In the genomic region with DNA sequence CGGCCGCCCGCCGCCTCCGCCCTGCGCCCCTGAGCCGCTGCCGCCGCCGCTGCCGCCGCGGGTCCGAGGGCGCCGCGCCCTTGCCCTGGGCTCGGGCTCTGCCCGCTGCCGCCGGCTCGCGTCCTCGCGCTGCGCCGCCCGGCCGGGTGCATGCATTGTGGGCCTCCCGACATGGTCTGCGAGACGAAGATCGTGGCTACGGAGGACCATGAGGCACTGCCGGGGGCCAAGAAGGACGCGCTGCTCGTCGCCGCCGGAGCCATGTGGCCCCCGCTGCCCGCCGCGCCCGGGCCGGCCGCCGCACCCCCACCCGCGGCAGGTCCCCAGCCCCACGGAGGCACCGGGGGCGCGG, we compare ENCODE assay signal across 9 mouse cellular contexts. TPM values are rescaled to one million over a fixed set of nuclear protein-coding genes. Genes with fewer than 3 reads are reported as not detected.
A peak's percentile ranks its signal among the peaks of the same experiment; 100 is the strongest.
DNase-seq lines count a peak whose midpoint lies in the region; ATAC-seq and TF ChIP-seq lines count a peak whose summit lies in the region.
"Had no signal": no experiment of that assay in that cellular context is flagged by ENCODE, and none has a peak within 500 bp of the region (broad histone marks: within the 10 kb centered on the region; RNA-seq: fewer than 3 reads in every experiment).

No protein-coding gene starts in this region.

- no peak overlapping the region for H3K27ac ChIP-seq in heart, embryonic 12.5 days (ENCODE audit: poor library complexity, severe bottlenecking)
- no peak overlapping the region for H3K27ac ChIP-seq in ES-E14 (ENCODE audit: insufficient read depth, low read depth, low read length, poor library complexity, severe bottlenecking)
- H3K27ac ChIP-seq in forebrain, embryonic 16.5 days (ENCODE audit: low read length): peak overlapping the region; percentile 98
- no peak overlapping the region for H3K27ac ChIP-seq in liver, embryonic 15.5 days (replicated peaks)

- peak overlapping the region; percentile 96 for H3K4me2 ChIP-seq in heart, embryonic 12.5 days
- H3K4me2 ChIP-seq in forebrain, embryonic 16.5 days (ENCODE audit: low read length): peak overlapping the region; percentile 65
- peak overlapping the region; percentile 66 for H3K4me2 ChIP-seq in liver, embryonic 15.5 days

- peaks cover 5% of the 10 kb centered on the region; the same call in 1 of the 2 replicates for H3K4me1 ChIP-seq in heart, embryonic 12.5 days (replicated peaks)
- peaks cover 0 to 2% of the 10 kb centered on the region in 2 experiments; a peak in 1 of 4 replicates for H3K4me1 ChIP-seq in ES-E14 (ENCODE audit: control insufficient read depth in 2 of 2, insufficient read depth in 2 of 2, low read length in 2 of 2, poor library complexity in 1 of 2)
- H3K4me1 ChIP-seq in forebrain, embryonic 16.5 days (replicated peaks; ENCODE audit: control insufficient read depth, insufficient read depth, low read length): peaks cover 34% of the 10 kb centered on the region
- peaks cover 16% of the 10 kb centered on the region for H3K4me1 ChIP-seq in liver, embryonic 15.5 days (replicated peaks)

- WGBS in heart, embryonic 12.5 days: 2% methylated on average over 55 of the region's 55 CpGs
- WGBS in forebrain, embryonic 16.5 days: 0% methylated on average over 49 of the region's 55 CpGs
- under 1% methylated on average over 55 of the region's 55 CpGs for WGBS in liver, embryonic 15.5 days (ENCODE audit: insufficient replicate concordance)

- DNase-seq in heart, adult 18-20 months: no peak
- no peak for DNase-seq in ES-E14 (ENCODE audit: low read depth, low spot score)
- DNase-seq in gastrocnemius, adult 18-20 months (ENCODE audit: low spot score): no peak
- no peak for DNase-seq in urinary bladder, postnatal 10 days (ENCODE audit: low spot score)
- DNase-seq in left cerebral cortex, adult 18-20 months (ENCODE audit: low spot score in 2 of 2): no peak

- H3K9me3 ChIP-seq in heart, embryonic 12.5 days (replicated peaks): no peaks in the 10 kb centered on the region
- H3K9me3 ChIP-seq in ES-E14 (ENCODE audit: control insufficient read depth, insufficient read depth, low read depth, low read length): no peaks in the 10 kb centered on the region
- no peaks in the 10 kb centered on the region for H3K9me3 ChIP-seq in forebrain, embryonic 16.5 days (ENCODE audit: control insufficient read depth, low read length)
- no peaks in the 10 kb centered on the region for H3K9me3 ChIP-seq in liver, embryonic 15.5 days (replicated peaks)

- H3K4me3 ChIP-seq in heart, embryonic 12.5 days: peak overlapping the region; percentile 68
- peak overlapping the region; percentile 70 to 79; a peak in 3 of 4 replicates for H3K4me3 ChIP-seq in ES-E14 (ENCODE audit: insufficient read depth in 1 of 2, low read depth in 1 of 2, low read length in 2 of 2, poor library complexity in 1 of 2, severe bottlenecking in 1 of 2)
- H3K4me3 ChIP-seq in forebrain, embryonic 16.5 days (replicated peaks; ENCODE audit: low read length): peak overlapping the region; percentile 91
- H3K4me3 ChIP-seq in liver, embryonic 15.5 days (replicated peaks): peak overlapping the region; percentile 53

- in situ Hi-C loops in ES-E14 (cut with MboI; ENCODE audit: low sequenced_read_pairs in 2 of 2, unreplicated experiment in 2 of 2): no loop called here

- peaks cover 75% of the 10 kb centered on the region for H3K27me3 ChIP-seq in heart, embryonic 12.5 days (replicated peaks)
- no peaks in the 10 kb centered on the region for H3K27me3 ChIP-seq in forebrain, embryonic 16.5 days (replicated peaks; ENCODE audit: control insufficient read depth, insufficient read depth, low read length)
- peaks cover 66% of the 10 kb centered on the region for H3K27me3 ChIP-seq in liver, embryonic 15.5 days
- H3K27me3 ChIP-seq: CH12.LX had no signal

- ATAC-seq in heart, embryonic 12.5 days (ENCODE audit: insufficient number of reproducible peaks, low FRiP score): peak; percentile 17; the same call in 1 of the 2 replicates
- ATAC-seq in forebrain, embryonic 16.5 days: no peak
- ATAC-seq in liver, embryonic 15.5 days (ENCODE audit: insufficient read depth): no peak

- H3K9ac ChIP-seq in heart, embryonic 12.5 days: peak overlapping the region; percentile 67
- H3K9ac ChIP-seq in ES-E14 (ENCODE audit: insufficient read depth, low read depth, low read length, poor library complexity, severe bottlenecking): peak overlapping the region; percentile 77
- peak overlapping the region; percentile 94 for H3K9ac ChIP-seq in forebrain, embryonic 16.5 days (replicated peaks; ENCODE audit: low read depth, low read length)
- H3K9ac ChIP-seq in liver, embryonic 15.5 days: no peak overlapping the region

- peaks cover 6% of the 10 kb centered on the region; the same call in 1 of the 2 replicates for H3K36me3 ChIP-seq in heart, embryonic 12.5 days
- no peaks in the 10 kb centered on the region; the same call in 1 of the 2 replicates for H3K36me3 ChIP-seq in ES-E14 (ENCODE audit: control insufficient read depth, insufficient read depth, low read length, poor library complexity, severe bottlenecking)
- no peaks in the 10 kb centered on the region for H3K36me3 ChIP-seq in forebrain, embryonic 16.5 days (ENCODE audit: control insufficient read depth, insufficient read depth)
- no peaks in the 10 kb centered on the region for H3K36me3 ChIP-seq in liver, embryonic 15.5 days (replicated peaks)

TF ChIP-seq in ES-E14, 5 proteins besides CTCF, POLR2A, EP300 and RAD21:
- TF ChIP-seq MAFK (IDR thresholded peaks at IDR 0.05; ENCODE audit: insufficient read depth, low read depth, low read length) (no peak), CHD2 (IDR thresholded peaks at IDR 0.05; ENCODE audit: low read depth, low read length) (no peak), HCFC1 (IDR thresholded peaks at IDR 0.05; ENCODE audit: borderline replicate concordance, insufficient read depth, low read length) (no peak), ZC3H11A (IDR thresholded peaks at IDR 0.05; ENCODE audit: borderline replicate concordance, low read depth, low read length) (no peak), ZNF384 (IDR thresholded peaks at IDR 0.05; ENCODE audit: low read depth, low read length) (no peak)

RNA-seq across cellular contexts. Expression of gene Nat8l, which starts 0.9 kb away (rescaled TPM):
- 0.64 and 0.73 TPM in 2 replicates for polyA plus RNA-seq in heart, embryonic 12.5 days (2016; fragmentation: Nextera tagmentation; extraction: Ambion mirVana)
- 1 to 10 TPM; 1.5 to 3.7 TPM for total RNA-seq in heart, adult 18-20 months (2021)
- 3.3 and 6.1 TPM in 2 replicates for total RNA-seq in ES-E14 (2012; rRNA removed)
- polyA plus RNA-seq in forebrain, embryonic 16.5 days (2015; fragmentation: Nextera tagmentation; extraction: Ambion mirVana): 3.8 and 4.7 TPM in 2 replicates
- polyA plus RNA-seq in liver, embryonic 15.5 days (2015; fragmentation: Nextera tagmentation; extraction: Ambion mirVana): 0.09 and 0.20 TPM in 2 replicates
- total RNA-seq in gastrocnemius, adult 18-20 months (2021): under 1 TPM; 0.18 to 0.26 TPM
- total RNA-seq in left cerebral cortex, adult 18-20 months (2021): 100 to 1,000 TPM; 208 to 236 TPM

RNA-seq across cellular contexts. Expression of gene Gm1673, which starts 13.4 kb away (rescaled TPM):
- polyA plus RNA-seq in heart, embryonic 12.5 days (2016; fragmentation: Nextera tagmentation; extraction: Ambion mirVana): 93.7 and 97.0 TPM in 2 replicates
- 1 to 10 TPM; 3.3 to 4.0 TPM for total RNA-seq in heart, adult 18-20 months (2021)
- 13.5 and 14.5 TPM in 2 replicates for total RNA-seq in ES-E14 (2012; rRNA removed)
- polyA plus RNA-seq in forebrain, embryonic 16.5 days (2015; fragmentation: Nextera tagmentation; extraction: Ambion mirVana): 435 and 524 TPM in 2 replicates
- polyA plus RNA-seq in liver, embryonic 15.5 days (2015; fragmentation: Nextera tagmentation; extraction: Ambion mirVana): 3.4 and 4.5 TPM in 2 replicates
- total RNA-seq in gastrocnemius, adult 18-20 months (2021): not detected
- 10 to 100 TPM; 81.6 to 83.0 TPM for total RNA-seq in left cerebral cortex, adult 18-20 months (2021)
- total RNA-seq: CH12.LX had no signal

Comparison
In these comparisons a context has a peak if more than half of its experiments do, and no peak if none do; other contexts are left out.
1. RNA of gene Nat8l, which starts 0.9 kb away (total RNA-seq): 208 to 236 TPM in left cerebral cortex, adult 18-20 months; 1.5 to 3.7 TPM in heart, adult 18-20 months, 3.3 to 6.1 TPM in ES-E14 and 0.18 to 0.26 TPM in gastrocnemius, adult 18-20 months; every median in the first group is over 10 times any median in the second.
2. Peak in every context shown above with its lines, with median percentiles within 50 percentile points of each other: H3K4me2 ChIP-seq and H3K4me3 ChIP-seq.